Mouse (Mus musculus): ENCODE results near the gene Pin4. TPM values are rescaled to one million over a fixed set of nuclear protein-coding genes. Genes with fewer than 3 reads are reported as not detected.

Pin4 gene
- polyA plus RNA-seq, 1 experiment, result 1.1 TPM

DNA sequence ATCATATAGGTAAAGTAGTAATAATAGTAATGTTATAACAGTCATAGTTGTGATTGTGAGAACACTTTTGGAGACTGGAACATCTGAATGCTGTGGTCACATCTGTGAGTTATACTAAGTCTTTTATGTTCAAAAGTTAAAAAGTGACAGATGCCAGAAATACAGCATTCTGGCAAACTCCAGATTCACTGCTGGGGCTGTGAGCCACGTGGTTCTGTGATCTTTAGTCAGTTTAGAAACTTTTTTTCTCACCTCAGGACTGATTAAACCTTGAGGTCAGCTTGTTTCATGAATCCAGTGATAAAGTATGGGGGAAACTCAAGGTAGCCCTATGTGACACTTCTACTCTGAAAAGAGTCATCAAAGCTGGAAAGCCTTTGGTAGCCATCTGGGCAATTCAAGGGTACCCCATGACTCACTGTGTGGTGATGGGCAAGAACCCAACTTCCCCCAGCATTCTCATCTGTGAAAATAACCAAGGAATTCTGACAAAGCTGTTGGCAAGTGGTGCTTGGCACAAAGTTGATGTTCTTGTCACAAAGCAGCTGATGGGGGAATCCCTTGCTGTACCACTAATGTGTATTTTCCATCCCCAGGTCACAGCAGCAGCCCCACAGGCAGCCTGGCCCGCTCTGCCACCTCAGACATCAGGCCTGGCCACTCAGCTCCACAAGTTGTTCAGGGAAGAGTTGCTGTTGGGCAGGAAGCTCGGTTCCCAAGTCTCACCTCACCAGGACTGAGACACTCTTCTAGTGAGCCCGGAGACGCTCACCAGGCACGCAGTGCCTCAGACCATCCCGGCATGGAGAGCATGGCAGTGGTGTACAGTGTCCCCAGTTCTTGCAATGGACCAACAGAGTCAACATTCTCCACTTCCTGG lies 42.1 kb upstream of the Pin4 start:
- Histone ChIP-seq H3K36me3 (ENCODE audit: control insufficient read depth, insufficient read depth, low read length) (no peaks in the 10 kb centered on the region), H3K4me1 (ENCODE audit: control insufficient read depth, insufficient read depth, insufficient read length, low read length) (no peaks in the 10 kb centered on the region), H3K4me3 (ENCODE audit: low read depth, low read length) (no peak overlapping the region), H3K27ac (ENCODE audit: insufficient read depth, low read depth, low read length) (no peak overlapping the region), H3K27me3 (ENCODE audit: control insufficient read depth, insufficient read depth, low read length) (no peaks in the 10 kb centered on the region)
- TF ChIP-seq POLR2A (IDR thresholded peaks at IDR 0.05; ENCODE audit: low read depth, low read length) (no peak), CTCF (IDR thresholded peaks at IDR 0.05; ENCODE audit: extremely low read depth, insufficient read length, insufficient replicate concordance, low read depth, low read length) (no peak)
- WGBS, result 81% methylated on average over 7 of the region's 7 CpGs

GRCm38 (mm10) chrX:102081076-102081475 lies 38.2 kb upstream of the Pin4 start:
- H3K4me1 ChIP-seq (ENCODE audit: control insufficient read depth, insufficient read depth, insufficient read length, low read length), result no peaks in the 10 kb centered on the region; the same call in 1 of the 2 replicates
- H3K36me3 ChIP-seq (ENCODE audit: control insufficient read depth, insufficient read depth, low read length), result no peaks in the 10 kb centered on the region
- H3K27ac ChIP-seq (ENCODE audit: insufficient read depth, low read depth, low read length), result no peak overlapping the region
- H3K27me3 ChIP-seq (ENCODE audit: control insufficient read depth, insufficient read depth, low read length), result no peaks in the 10 kb centered on the region
- WGBS, result 62% methylated on average over 10 of the region's 10 CpGs
- no peak overlapping the region for H3K4me3 ChIP-seq (ENCODE audit: low read depth, low read length)
- no peak for TF ChIP-seq CTCF (IDR thresholded peaks at IDR 0.05; ENCODE audit: extremely low read depth, insufficient read length, insufficient replicate concordance, low read depth, low read length)
- TF ChIP-seq POLR2A (IDR thresholded peaks at IDR 0.05; ENCODE audit: low read depth, low read length), result no peak

- Histone ChIP-seq H3K4me1 (ENCODE audit: control insufficient read depth, insufficient read depth, insufficient read length, low read length) (peaks cover 3% of the 10 kb centered on the region; the same call in 1 of the 2 replicates), H3K27me3 (ENCODE audit: control insufficient read depth, insufficient read depth, low read length) (no peaks in the 10 kb centered on the region), H3K36me3 (ENCODE audit: control insufficient read depth, insufficient read depth, low read length) (no peaks in the 10 kb centered on the region), H3K27ac (ENCODE audit: insufficient read depth, low read depth, low read length) (no peak overlapping the region), H3K4me3 (ENCODE audit: low read depth, low read length) (no peak overlapping the region)
- WGBS, result 71% methylated on average over 7 of the region's 7 CpGs
- no peak for TF ChIP-seq CTCF (IDR thresholded peaks at IDR 0.05; ENCODE audit: extremely low read depth, insufficient read length, insufficient replicate concordance, low read depth, low read length)
- no peak for TF ChIP-seq POLR2A (IDR thresholded peaks at IDR 0.05; ENCODE audit: low read depth, low read length)
These were observed 37.5 kb upstream of the Pin4 start for GRCm38 (mm10) chrX:102081573-102082279.

DNA sequence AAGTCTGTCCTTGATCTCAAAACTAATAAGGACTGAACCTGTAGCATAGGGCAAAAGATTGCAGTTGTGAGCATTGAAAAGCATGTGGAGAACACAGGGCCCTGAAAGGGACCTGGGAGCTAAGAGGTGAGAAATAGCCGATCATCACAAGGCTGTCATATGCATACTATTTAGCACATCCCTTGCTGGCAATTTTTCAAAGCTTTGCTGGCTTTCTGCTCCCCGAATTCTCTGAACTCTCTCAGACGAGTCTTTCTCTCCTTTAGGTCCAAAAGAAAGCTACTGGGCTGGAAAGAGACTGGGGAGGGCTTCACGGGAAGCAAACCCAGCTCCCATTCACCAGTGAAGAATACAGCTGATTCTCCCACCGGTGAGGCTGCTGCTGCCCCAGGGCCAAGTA lies 36.9 kb upstream of the Pin4 start:
- WGBS, result 71% methylated on average over 5 of the region's 5 CpGs
- TF ChIP-seq POLR2A (IDR thresholded peaks at IDR 0.05; ENCODE audit: low read depth, low read length) (no peak), CTCF (IDR thresholded peaks at IDR 0.05; ENCODE audit: extremely low read depth, insufficient read length, insufficient replicate concordance, low read depth, low read length) (no peak)
- Histone ChIP-seq H3K4me3 (ENCODE audit: low read depth, low read length) (no peak overlapping the region), H3K36me3 (ENCODE audit: control insufficient read depth, insufficient read depth, low read length) (no peaks in the 10 kb centered on the region), H3K27me3 (ENCODE audit: control insufficient read depth, insufficient read depth, low read length) (no peaks in the 10 kb centered on the region), H3K4me1 (ENCODE audit: control insufficient read depth, insufficient read depth, insufficient read length, low read length) (peaks cover 3% of the 10 kb centered on the region; the same call in 1 of the 2 replicates), H3K27ac (ENCODE audit: insufficient read depth, low read depth, low read length) (no peak overlapping the region)

DNA sequence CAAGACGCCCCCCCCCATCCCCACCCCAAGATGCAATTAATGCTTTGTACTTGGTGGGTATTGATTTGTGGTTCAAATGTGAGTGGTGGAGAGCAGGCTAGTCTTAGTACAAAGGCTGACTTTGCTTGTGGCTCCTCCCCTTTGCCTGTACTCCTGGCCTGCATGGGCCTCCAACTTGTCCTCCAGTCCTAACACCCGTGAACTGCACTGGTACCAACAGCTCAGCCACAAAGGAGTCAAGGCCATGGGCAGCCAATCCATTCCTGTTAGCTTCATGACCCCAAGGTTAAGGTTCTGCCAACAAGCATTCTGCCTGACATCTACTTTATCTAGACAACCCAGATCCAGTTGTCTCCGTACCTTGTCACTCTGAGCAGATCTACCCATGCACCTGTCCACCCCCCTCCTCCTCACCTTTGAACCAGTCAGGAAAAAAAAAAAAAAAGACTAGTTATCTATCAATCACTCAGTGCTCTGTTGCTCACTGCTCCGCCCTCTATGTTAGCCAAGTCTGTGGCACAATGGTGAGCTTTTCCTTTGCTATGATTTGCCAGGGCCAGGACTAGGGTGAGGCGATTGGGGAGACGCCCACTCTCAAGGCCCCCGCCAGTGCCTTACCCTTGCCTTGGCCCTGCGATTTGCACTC lies 33.3 kb upstream of the Pin4 start:
- H3K36me3 ChIP-seq (ENCODE audit: control insufficient read depth, insufficient read depth, low read length), result no peaks in the 10 kb centered on the region
- no peaks in the 10 kb centered on the region for H3K27me3 ChIP-seq (ENCODE audit: control insufficient read depth, insufficient read depth, low read length)
- 0 out of 2 replicates have a peak overlapping the region, but pooled peaks have one; percentile 6 for H3K27ac ChIP-seq (ENCODE audit: insufficient read depth, low read depth, low read length)
- no peak for TF ChIP-seq CTCF (IDR thresholded peaks at IDR 0.05; ENCODE audit: extremely low read depth, insufficient read length, insufficient replicate concordance, low read depth, low read length)
- no peak for TF ChIP-seq POLR2A (IDR thresholded peaks at IDR 0.05; ENCODE audit: low read depth, low read length)
- H3K4me1 ChIP-seq (ENCODE audit: control insufficient read depth, insufficient read depth, insufficient read length, low read length), result peaks cover 3% of the 10 kb centered on the region; the same call in 1 of the 2 replicates
- no peak overlapping the region for H3K4me3 ChIP-seq (ENCODE audit: low read depth, low read length)
- WGBS, result 46% methylated on average over 8 of the region's 8 CpGs

- Histone ChIP-seq H3K4me1 (ENCODE audit: control insufficient read depth, insufficient read depth, insufficient read length, low read length) (peaks cover 3% of the 10 kb centered on the region; the same call in 1 of the 2 replicates), H3K27ac (ENCODE audit: insufficient read depth, low read depth, low read length) (no peak overlapping the region), H3K36me3 (ENCODE audit: control insufficient read depth, insufficient read depth, low read length) (no peaks in the 10 kb centered on the region), H3K27me3 (ENCODE audit: control insufficient read depth, insufficient read depth, low read length) (no peaks in the 10 kb centered on the region), H3K4me3 (ENCODE audit: low read depth, low read length) (no peak overlapping the region)
- 68% methylated on average over 3 of the region's 3 CpGs for WGBS
- no peak for TF ChIP-seq CTCF (IDR thresholded peaks at IDR 0.05; ENCODE audit: extremely low read depth, insufficient read length, insufficient replicate concordance, low read depth, low read length)
- TF ChIP-seq POLR2A (IDR thresholded peaks at IDR 0.05; ENCODE audit: low read depth, low read length), result no peak
These were observed 28.6 kb upstream of the Pin4 start for GRCm38 (mm10) chrX:102090605-102091004.

Measured in small intestine, adult 2 months (tissue).